Mouse (Mus musculus): Measurements from ENCODE around the gene Taf3.
A peak's percentile ranks its signal among the peaks of the same experiment; 100 is the strongest.

Gene Taf3

DNA sequence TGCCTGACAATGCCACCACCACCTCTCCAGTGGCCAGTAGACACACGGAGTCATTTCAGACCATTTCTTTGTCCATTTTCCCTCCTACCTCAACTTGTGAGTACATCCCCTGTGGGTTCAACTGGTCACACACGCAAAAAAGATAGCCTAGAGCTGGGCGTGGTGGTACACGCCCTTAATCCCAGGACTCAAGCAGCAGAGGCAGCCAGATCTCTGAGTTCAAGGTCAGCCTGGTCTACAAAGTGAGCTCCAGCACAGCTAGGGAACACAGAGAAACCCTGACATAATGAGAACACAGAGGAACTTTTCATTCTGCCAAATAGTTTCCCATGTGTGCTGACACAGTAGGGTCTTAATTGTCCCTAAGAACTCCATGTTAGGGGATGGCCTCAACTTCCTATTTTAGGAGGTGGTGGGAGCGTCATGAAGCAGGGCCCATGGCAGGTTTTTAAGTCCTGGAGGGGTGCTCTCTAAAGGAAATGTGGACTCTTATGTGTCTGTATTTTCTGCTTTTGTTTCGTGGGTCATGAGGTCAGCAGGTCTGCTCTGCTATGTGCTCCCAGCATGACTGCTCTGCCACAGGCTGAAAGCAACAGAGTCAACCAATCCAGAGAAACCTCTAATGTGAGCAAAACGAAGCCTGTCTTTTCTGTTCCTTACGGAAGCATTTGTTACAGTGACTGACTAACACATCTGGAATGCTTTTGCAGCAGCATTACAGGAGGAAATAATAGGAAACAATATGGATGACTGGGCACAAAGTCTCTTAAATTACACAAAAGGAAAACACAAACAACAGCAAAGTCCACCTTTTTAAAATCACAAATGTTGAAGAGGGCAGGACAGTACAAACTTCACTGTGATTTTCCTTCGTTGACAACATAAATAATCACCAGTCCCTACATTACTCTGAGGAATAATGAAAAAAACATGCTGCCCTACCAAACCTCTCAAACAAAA, 92.5 kb downstream of the Taf3 start:
- no peak for DNase-seq

- no peak for DNase-seq
These were observed 101.7 kb downstream of the Taf3 start for GRCm38 (mm10) chr2:9946739-9947138.

DNA sequence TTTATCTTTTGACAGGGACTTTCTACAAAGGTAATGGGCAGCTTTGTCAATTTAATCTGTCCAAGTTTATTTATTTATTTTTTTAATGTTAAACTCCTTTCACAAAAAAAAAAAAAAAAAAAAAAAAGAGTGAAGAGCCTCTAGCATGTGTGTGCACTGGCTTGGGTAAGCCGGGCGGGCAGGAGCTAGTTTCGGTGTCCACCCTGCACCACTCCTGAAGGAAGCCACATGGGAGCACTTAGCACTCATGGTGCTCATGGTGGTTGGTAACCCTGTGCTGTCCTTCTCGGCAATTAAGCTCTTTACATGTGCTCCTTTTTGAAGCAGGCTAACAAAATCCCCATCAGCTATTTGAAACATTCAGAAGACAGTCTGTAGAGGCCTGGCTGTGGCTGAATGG, 102.8 kb downstream of the Taf3 start:
- DNase-seq, result no peak

DNA sequence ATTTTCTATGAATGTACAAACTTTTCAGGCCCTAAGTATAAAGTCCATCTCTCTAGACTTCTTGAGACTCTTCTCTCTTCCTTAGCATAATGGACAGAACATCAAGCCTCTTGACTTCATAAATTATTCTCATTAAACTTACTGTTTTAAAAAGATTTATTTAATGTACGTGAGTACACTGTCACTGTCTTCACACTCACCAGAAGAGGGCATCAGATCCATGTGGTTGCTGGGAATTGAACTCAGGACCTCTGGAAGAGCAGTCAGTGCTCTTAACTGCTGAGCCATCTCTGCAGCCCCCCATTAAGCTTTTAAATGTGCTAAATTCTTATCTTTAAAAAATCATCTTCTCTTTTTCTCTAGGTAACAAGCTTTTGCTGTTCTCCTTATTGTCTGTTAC, 105.4 kb downstream of the Taf3 start:
- DNase-seq, result no peak

DNA sequence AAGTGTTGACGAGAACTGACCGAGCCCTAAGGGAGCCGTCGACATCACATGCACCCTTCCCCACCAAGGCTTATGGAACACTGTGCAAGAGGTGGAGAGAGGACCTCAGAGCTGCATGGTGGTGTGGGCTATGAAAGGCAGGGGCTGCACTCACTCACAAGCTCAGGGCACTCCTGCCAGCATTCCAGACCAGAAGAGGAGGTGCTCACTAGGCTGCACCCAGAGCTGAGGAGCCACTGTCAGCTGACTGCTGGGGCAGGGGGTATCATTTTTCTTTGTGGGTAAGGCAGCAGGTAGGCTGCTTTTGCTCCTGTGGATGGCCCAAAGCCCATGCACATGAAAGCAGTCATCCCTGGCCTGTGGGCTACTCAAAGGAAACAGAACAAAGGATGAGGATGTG, 109.1 kb downstream of the Taf3 start:
- no peak for DNase-seq

DNA sequence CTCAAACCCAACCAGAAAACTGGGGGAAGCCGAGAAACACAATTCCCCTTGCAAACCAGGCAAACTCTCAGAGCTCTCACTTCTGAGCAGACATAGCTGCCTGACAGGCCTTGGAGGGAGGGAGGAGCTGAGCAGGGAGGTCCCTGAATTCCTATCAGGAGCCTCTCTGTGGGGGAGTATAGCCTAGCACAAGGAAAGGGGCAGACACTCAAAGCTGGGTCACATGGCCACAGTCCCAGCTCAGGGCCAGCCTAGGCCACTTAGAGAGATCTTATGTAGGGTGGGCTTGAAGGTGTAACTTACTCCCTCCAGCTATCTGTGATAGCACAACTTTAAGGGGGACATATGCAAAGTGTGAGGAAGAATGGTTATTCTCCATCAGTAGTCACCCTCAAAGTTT, 112.4 kb downstream of the Taf3 start:
- no peak for DNase-seq

DNA sequence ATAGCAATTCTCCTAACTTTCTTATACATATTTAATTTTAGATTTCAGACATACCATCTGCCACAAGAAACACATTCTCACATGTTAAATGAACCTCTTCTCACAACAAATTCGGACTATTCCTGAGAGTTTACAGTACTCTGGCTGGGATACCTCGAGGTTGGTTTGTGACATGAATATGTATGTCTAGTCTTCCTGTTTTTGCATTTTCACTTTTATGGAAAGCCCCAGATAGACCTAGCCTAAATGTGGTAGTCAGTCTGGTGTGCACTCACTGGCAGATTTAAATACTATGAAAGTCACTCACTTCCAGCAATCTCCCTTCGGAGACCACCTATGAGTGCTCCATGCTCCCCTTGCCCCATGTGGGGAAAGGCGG, 121.5 kb downstream of the Taf3 start:
- DNase-seq, result no peak

GRCm38 (mm10) chr2:9926194-9926904, 122.0 kb downstream of the Taf3 start:
- no peak for DNase-seq

DNA sequence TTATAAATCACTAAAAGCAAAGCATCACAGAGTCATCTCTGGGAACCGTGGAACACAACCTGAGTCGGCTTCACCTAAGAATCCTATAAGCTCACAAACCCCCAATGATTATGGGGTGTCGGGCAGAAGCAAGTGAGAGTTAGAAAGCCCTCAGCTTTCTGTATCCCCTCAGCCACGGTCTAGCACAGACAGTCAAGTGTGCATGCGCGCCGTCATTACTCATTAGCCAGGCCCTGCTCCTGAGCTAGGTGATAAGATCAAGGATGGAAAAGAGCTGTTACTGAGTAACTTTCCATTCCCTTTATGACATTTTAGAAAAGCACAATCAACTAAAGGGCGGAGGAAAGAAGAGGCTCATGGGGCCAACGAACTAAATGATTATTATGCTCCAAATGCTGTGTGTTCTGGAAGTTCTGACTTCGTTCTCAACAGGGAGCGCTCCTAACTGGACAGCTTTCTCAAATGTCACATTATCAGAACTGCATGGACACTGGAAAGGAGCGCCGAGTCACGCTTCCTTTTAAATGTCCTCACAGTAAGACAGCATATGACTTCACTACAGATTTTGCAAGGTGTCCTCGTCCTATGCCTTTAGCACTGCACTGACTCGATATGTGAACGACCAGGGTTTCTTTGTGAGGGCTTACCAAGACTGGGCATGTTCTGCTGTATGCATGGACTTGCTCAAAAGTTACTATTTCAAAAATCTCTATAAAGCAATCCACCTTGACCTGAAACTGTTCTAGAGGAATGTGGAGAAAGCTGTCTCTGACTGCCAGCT, 129.5 kb downstream of the Taf3 start:
- DNase-seq, result peak; percentile 76 to 79

DNA sequence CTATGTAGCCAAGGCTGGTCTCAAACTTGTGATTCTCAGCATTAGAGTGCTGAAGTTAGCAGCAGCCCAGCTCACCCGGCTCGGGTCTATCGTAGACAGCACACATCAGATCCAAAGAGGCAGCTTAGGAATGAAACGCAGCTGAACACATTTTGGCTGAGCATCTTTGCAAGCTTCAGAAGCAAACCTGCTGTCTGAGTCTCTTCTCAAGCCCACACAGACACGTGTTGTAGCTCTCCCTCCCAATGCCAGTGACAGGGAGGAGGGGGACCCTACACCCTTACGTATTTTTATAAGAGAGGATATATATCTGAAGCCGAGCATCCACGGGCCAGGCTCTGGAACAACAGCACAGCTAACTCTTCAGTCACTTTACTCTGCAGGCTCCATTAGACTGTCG, 130.8 kb downstream of the Taf3 start:
- DNase-seq, result no peak

- no peak for DNase-seq
These were observed 142.4 kb downstream of the Taf3 start for GRCm38 (mm10) chr2:9905995-9906394.

DNA sequence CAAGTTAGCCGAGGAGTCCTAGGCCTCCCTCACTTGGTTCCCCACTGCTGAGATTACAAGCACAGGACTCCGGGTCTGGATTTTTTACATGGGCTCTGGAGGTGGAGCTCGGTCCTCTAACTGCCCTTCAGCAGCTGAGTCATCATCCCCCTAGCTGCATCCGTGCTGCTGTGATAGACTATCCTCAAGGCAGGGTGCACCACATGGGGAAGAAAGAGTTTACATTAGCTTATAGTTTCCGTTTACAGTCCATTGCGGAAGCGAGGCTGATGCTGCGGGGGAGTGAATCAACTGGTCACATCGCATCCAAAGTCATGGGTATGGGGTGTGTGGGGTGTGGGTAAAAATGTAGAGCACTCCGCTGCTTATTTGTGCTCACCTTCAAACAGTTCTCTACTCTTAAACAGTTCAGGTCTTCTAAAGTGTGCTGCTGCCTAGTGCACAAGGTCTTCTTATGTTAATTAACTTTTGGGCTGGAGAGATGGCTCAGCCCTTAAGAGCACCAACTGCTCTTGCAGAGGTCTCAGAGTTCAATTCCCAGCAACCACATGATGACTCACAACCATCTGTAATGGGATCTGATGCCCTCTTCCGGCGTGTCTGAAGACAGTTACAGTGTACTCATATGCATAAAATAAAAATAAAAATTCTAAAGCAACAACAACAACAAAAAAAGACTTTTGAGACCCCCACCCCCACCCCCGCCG, 144.4 kb downstream of the Taf3 start:
- no peak for DNase-seq

- no peak for DNase-seq
These were observed 150.6 kb downstream of the Taf3 start for GRCm38 (mm10) chr2:9897846-9898245.

GRCm38 (mm10) chr2:9896097-9896770, 152.2 kb downstream of the Taf3 start:
- no peak for DNase-seq

GRCm38 (mm10) chr2:9894836-9895593, 153.4 kb downstream of the Taf3 start:
- DNase-seq, result no peak

GRCm38 (mm10) chr2:9893272-9893953, 155.0 kb downstream of the Taf3 start:
- DNase-seq, result no peak

DNA sequence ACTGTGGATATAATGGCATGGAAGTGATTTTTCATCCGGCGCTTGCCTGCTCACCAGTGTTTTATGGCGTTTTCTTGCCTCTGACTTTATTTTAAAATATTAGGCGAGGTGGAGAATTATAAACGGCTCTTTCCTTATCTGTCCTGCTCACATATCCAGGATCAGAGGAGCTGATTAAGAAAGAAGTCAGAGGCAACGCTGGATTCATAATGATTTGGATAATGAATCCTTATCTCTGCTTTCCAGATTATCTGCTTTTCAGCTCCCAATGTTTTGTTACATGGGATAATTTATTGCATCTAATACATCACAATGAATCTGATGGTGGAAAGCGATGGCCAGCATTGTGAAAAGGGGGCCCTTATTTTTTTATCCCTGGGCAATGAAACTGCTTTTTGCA, 155.9 kb downstream of the Taf3 start:
- DNase-seq, result no peak

DNA sequence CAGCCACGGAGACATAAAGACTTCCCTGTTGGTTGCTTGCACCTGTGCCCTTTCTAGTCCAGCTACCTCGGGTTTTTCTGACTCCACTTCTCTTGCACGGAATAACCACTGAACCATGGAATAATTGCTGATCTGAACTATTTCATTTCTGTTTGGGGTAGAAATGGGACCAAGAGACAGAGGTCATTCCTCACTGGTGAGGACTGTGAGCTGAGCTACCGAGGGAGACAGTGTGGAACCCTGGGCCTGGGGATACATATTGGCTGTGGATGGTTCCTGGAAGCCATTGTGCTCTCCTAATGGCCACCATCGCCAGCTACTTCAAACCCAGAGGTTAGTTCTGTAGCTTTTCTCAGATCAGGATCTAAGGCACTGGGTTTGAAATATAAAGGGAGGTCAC, 157.5 kb downstream of the Taf3 start:
- DNase-seq, result no peak

DNA sequence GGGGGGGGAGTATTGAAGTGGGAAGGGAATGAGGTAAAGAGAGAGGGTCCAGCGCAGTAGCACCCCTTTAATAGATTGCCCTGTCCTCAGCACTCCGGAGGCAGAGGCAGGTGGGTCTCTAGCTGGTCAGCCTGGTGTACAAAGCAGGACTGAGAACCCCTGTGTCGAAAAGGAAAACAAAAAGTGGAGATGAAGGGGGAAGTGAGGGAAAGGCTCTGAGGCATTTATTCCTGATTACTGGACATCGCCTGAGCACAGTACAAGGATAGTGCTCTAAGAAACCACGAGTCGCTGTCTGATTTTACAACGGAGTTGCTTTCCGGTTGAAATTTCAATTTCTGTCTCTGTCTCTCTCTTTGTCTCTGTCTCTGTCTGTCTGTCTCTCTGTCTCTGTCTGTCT, 158.1 kb downstream of the Taf3 start:
- no peak for DNase-seq

GRCm38 (mm10) chr2:9889651-9890183, 158.7 kb downstream of the Taf3 start, which contains the start of gene Gata3:
TSS of gene Gata3 (minus strand) at chr2:9890034.
- DNase-seq, result peak in 1 of 2 experiments; percentile 29

All from kidney, postnatal 36 days (tissue).